7 mouse cellular contexts compared by ENCODE assay signal in genomic region chr14:25555848-25556247, GRCm38 (mm10).
DNase-seq lines count a peak whose midpoint lies in the region; ATAC-seq and TF ChIP-seq lines count a peak whose summit lies in the region.

No protein-coding gene starts in this region.

- H3K9me3 ChIP-seq in lung, embryonic 15.5 days = no peaks in the 10 kb centered on the region
- no peaks in the 10 kb centered on the region for H3K9me3 ChIP-seq in forebrain, postnatal 0 days (ENCODE audit: low read length)
- H3K9me3 ChIP-seq in limb, embryonic 14.5 days (ENCODE audit: control insufficient read depth, low read length) = no peaks in the 10 kb centered on the region
- H3K9me3 ChIP-seq in stomach, embryonic 16.5 days (replicated peaks; ENCODE audit: control insufficient read depth, low read length) = no peaks in the 10 kb centered on the region

- H3K4me2 ChIP-seq in lung, embryonic 15.5 days = no peak overlapping the region
- H3K4me2 ChIP-seq in forebrain, postnatal 0 days (ENCODE audit: low read depth) = peak overlapping the region; percentile 31
- H3K4me2 ChIP-seq in limb, embryonic 14.5 days (replicated peaks; ENCODE audit: low read depth, low read length, severe bottlenecking) = no peak overlapping the region
- H3K4me2 ChIP-seq in stomach, embryonic 16.5 days (ENCODE audit: low read depth, low read length) = no peak overlapping the region

- H3K9ac ChIP-seq in lung, embryonic 15.5 days = no peak overlapping the region
- peak overlapping the region; percentile 29; the same call in 1 of the 2 replicates for H3K9ac ChIP-seq in forebrain, postnatal 0 days
- H3K9ac ChIP-seq in limb, embryonic 14.5 days (ENCODE audit: low read depth, low read length, severe bottlenecking) = no peak overlapping the region
- peak overlapping the region; percentile 0; the same call in 1 of the 2 replicates for H3K9ac ChIP-seq in stomach, embryonic 16.5 days (ENCODE audit: low read length)

- no peak for DNase-seq in lung, adult 2 months
- DNase-seq in forebrain, postnatal 0 days = no peak
- DNase-seq in limb, embryonic 14.5 days (ENCODE audit: low spot score) = no peak
- DNase-seq in layer of hippocampus, adult 9-10 months (ENCODE audit: low spot score) = no peak
- no peak for DNase-seq in testis, postnatal 10 days (ENCODE audit: low spot score)

- no peaks in the 10 kb centered on the region for H3K36me3 ChIP-seq in lung, embryonic 15.5 days
- H3K36me3 ChIP-seq in forebrain, postnatal 0 days (ENCODE audit: insufficient read depth) = no peaks in the 10 kb centered on the region
- H3K36me3 ChIP-seq in limb, embryonic 14.5 days (ENCODE audit: control insufficient read depth, insufficient read depth, low read length) = peaks cover 37% of the 10 kb centered on the region
- H3K36me3 ChIP-seq in stomach, embryonic 16.5 days (ENCODE audit: control insufficient read depth, insufficient read depth, low read length) = no peaks in the 10 kb centered on the region

- ATAC-seq in lung, embryonic 15.5 days (ENCODE audit: borderline replicate concordance, extremely low read depth, low FRiP score, low TSS enrichment) = no peak; the same call in 1 of the 2 replicates
- ATAC-seq in forebrain, postnatal 0 days = 0 out of 2 replicates have a peak, but pooled peaks have one; percentile 9
- ATAC-seq in limb, embryonic 14.5 days (ENCODE audit: low FRiP score, low read depth) = no peak
- ATAC-seq in stomach, embryonic 16.5 days (ENCODE audit: insufficient read depth, low FRiP score) = no peak

- TF ChIP-seq POLR2A in lung, adult 2 months (IDR thresholded peaks at IDR 0.05; ENCODE audit: borderline replicate concordance, extremely low read depth, low read depth, low read length) = no peak
- no peak for TF ChIP-seq POLR2A in limb, embryonic 14.5 days (IDR thresholded peaks at IDR 0.05; ENCODE audit: borderline replicate concordance, extremely low read depth, insufficient read depth, insufficient read length)

- H3K4me1 ChIP-seq in lung, embryonic 15.5 days = peaks cover 67% of the 10 kb centered on the region
- peaks cover 24% of the 10 kb centered on the region for H3K4me1 ChIP-seq in lung, adult 2 months (ENCODE audit: control insufficient read depth, insufficient read depth, low read length)
- peaks cover 20% of the 10 kb centered on the region for H3K4me1 ChIP-seq in forebrain, postnatal 0 days (ENCODE audit: insufficient read depth)
- H3K4me1 ChIP-seq in limb, embryonic 14.5 days (ENCODE audit: control insufficient read depth, insufficient read depth, low read length) = peaks cover 38% of the 10 kb centered on the region
- peaks cover 46% of the 10 kb centered on the region for H3K4me1 ChIP-seq in stomach, embryonic 16.5 days (ENCODE audit: control insufficient read depth, insufficient read depth, low read length)

- no peaks in the 10 kb centered on the region for H3K27me3 ChIP-seq in lung, embryonic 15.5 days
- no peaks in the 10 kb centered on the region for H3K27me3 ChIP-seq in forebrain, postnatal 0 days (ENCODE audit: insufficient read depth, low read length)
- H3K27me3 ChIP-seq in limb, embryonic 14.5 days (ENCODE audit: control insufficient read depth, insufficient read depth, low read length) = no peaks in the 10 kb centered on the region
- no peaks in the 10 kb centered on the region for H3K27me3 ChIP-seq in stomach, embryonic 16.5 days (ENCODE audit: control insufficient read depth, insufficient read depth, low read length)

- peak overlapping the region; percentile 75 for H3K27ac ChIP-seq in lung, embryonic 15.5 days
- 0 out of 2 replicates have a peak overlapping the region, but pooled peaks have one; percentile 6 for H3K27ac ChIP-seq in forebrain, postnatal 0 days (ENCODE audit: low read depth, low read length)
- H3K27ac ChIP-seq in limb, embryonic 14.5 days (replicated peaks; ENCODE audit: low read depth, low read length) = peak overlapping the region; percentile 50; the same call in 1 of the 2 replicates
- H3K27ac ChIP-seq in stomach, embryonic 16.5 days (ENCODE audit: low read length) = peak overlapping the region; percentile 39; the same call in 1 of the 2 replicates

- no peak overlapping the region for H3K4me3 ChIP-seq in lung, embryonic 15.5 days
- H3K4me3 ChIP-seq in lung, adult 2 months (replicated peaks; ENCODE audit: extremely low read depth, low read depth, low read length) = no peak overlapping the region
- no peak overlapping the region for H3K4me3 ChIP-seq in forebrain, postnatal 0 days (ENCODE audit: low read depth, low read length)
- H3K4me3 ChIP-seq in limb, embryonic 14.5 days (replicated peaks; ENCODE audit: low read length) = no peak overlapping the region
- no peak overlapping the region for H3K4me3 ChIP-seq in stomach, embryonic 16.5 days (replicated peaks; ENCODE audit: low read length)

- 8% methylated on average over 7 of the region's 7 CpGs for WGBS in lung, embryonic 15.5 days
- WGBS in lung, adult 2 months = 26% methylated on average over 7 of the region's 7 CpGs
- WGBS in forebrain, postnatal 0 days = 10% methylated on average over 7 of the region's 7 CpGs
- 8% methylated on average over 7 of the region's 7 CpGs for WGBS in limb, embryonic 14.5 days
- WGBS in stomach, embryonic 16.5 days = 18% methylated on average over 7 of the region's 7 CpGs

- no peak for TF ChIP-seq CTCF in lung, adult 2 months (IDR thresholded peaks at IDR 0.05; ENCODE audit: insufficient read depth, low read length)
- no peak for TF ChIP-seq CTCF in forebrain, postnatal 0 days (IDR thresholded peaks at IDR 0.05; ENCODE audit: low read depth)

Comparison
In these comparisons a context has a peak if more than half of its experiments do, and no peak if none do; other contexts are left out.
1. H3K27ac ChIP-seq: peak in every context shown above with its lines; median percentile 75 in lung, embryonic 15.5 days; 50 in limb, embryonic 14.5 days; 39 in stomach, embryonic 16.5 days; 6 in forebrain, postnatal 0 days.
2. H3K9ac ChIP-seq: peak in forebrain, postnatal 0 days (single experiment) and stomach, embryonic 16.5 days (single experiment); none in lung, embryonic 15.5 days (single experiment) and limb, embryonic 14.5 days (single experiment).